Mouse (Mus musculus): ENCODE data around the gene Gm17581.
"Not testable (repeated sequence)": the region's sequence is repeated elsewhere in the genome, so short reads cannot be mapped to it uniquely, and the experiment has no call there.

The Gm17581 gene

GRCm38 (mm10) chr2:155735766-155736165 lies at the start of gene Gm17581:
Gm17581 (minus strand) TSS chr2:155735866.
- DNase-seq = not testable (repeated sequence)

- no peak for DNase-seq
Observed at GRCm38 (mm10) chr2:155784534-155784933, 48.9 kb upstream of the Gm17581 start.

GRCm38 (mm10) chr2:155779506-155779905 lies 43.8 kb upstream of the Gm17581 start:
- peak in 1 of 2 experiments; percentile 52 for DNase-seq

GRCm38 (mm10) chr2:155779066-155779465 lies 43.4 kb upstream of the Gm17581 start:
- peak; percentile 46 to 63 for DNase-seq

- DNase-seq = peak in 1 of 2 experiments; percentile 46
Observed at GRCm38 (mm10) chr2:155778004-155778403, 42.3 kb upstream of the Gm17581 start.

- DNase-seq = peak in 1 of 2 experiments; percentile 60
Observed at GRCm38 (mm10) chr2:155777688-155777985, 42.0 kb upstream of the Gm17581 start.

GRCm38 (mm10) chr2:155776824-155777687 lies 41.4 kb upstream of the Gm17581 start:
- peak; percentile 58 to 62 for DNase-seq

GRCm38 (mm10) chr2:155775685-155776263 lies 40.1 kb upstream of the Gm17581 start:
- peak; percentile 90 to 93 for DNase-seq

- DNase-seq = peak; percentile 66 to 67
Observed at GRCm38 (mm10) chr2:155774927-155775684, 39.4 kb upstream of the Gm17581 start, which contains the start of gene Mmp24. Mmp24 (plus strand) TSS chr2:155775342.

GRCm38 (mm10) chr2:155774261-155774926 lies 38.7 kb upstream of the Gm17581 start:
- peak; percentile 47 to 64 for DNase-seq

GRCm38 (mm10) chr2:155773664-155774063 lies 38.0 kb upstream of the Gm17581 start:
- peak in 1 of 2 experiments; percentile 60 for DNase-seq

GRCm38 (mm10) chr2:155764679-155765418 lies 29.2 kb upstream of the Gm17581 start:
- DNase-seq = peak; percentile 94 to 98

GRCm38 (mm10) chr2:155756855-155757566 lies 21.3 kb upstream of the Gm17581 start:
- no peak for DNase-seq

GRCm38 (mm10) chr2:155755746-155756145 lies 20.1 kb upstream of the Gm17581 start:
- DNase-seq = peak; percentile 70 to 74

GRCm38 (mm10) chr2:155751014-155751786 lies 15.5 kb upstream of the Gm17581 start, which contains the start of gene Procr:
Procr (plus strand) TSS chr2:155751117.
- no peak for DNase-seq

GRCm38 (mm10) chr2:155749394-155749793 lies 13.7 kb upstream of the Gm17581 start:
- DNase-seq = no peak

- no peak for DNase-seq
Observed at GRCm38 (mm10) chr2:155745487-155745886, 9.8 kb upstream of the Gm17581 start.

GRCm38 (mm10) chr2:155743351-155743750 lies 7.7 kb upstream of the Gm17581 start:
- no peak for DNase-seq

- peak; percentile 43 to 47 for DNase-seq
Observed at GRCm38 (mm10) chr2:155742931-155743337, 7.3 kb upstream of the Gm17581 start.

- DNase-seq = peak; percentile 25 to 31
Observed at GRCm38 (mm10) chr2:155742211-155742610, 6.5 kb upstream of the Gm17581 start.

Data from cerebellum, postnatal 10 days (tissue).